Mouse (Mus musculus) heart, postnatal 14 days (tissue): ENCODE results near the gene Cmah. TPM values are rescaled to one million over a fixed set of nuclear protein-coding genes. Genes with fewer than 3 reads are reported as not detected.

ENCODE experiments used
- total RNA-seq, 2 experiments: library from RNA; stranded (reverse); gene quantifications; 2 replicates each; pipeline ENCODE4 v1.2.3; 2021

Gene Cmah
- total RNA-seq, 2 experiments from 2014 or later, result 3.5 to 4.6 TPM

Other genes starting within 250 kb of the Cmah start
- 10 to 100 TPM in 1 of 2 experiments, 1 to 10 TPM in 1; 8.1 to 11.2 TPM for gene Carmil1, start 46.6 kb upstream of the Cmah start, total RNA-seq